Mouse (Mus musculus): ENCODE measurements around the gene Ttll6.
A peak's percentile ranks its signal among the peaks of the same experiment; 100 is the strongest.
"Not testable (repeated sequence)": the region's sequence is repeated elsewhere in the genome, so short reads cannot be mapped to it uniquely, and the experiment has no call there.

Gene Ttll6

DNA sequence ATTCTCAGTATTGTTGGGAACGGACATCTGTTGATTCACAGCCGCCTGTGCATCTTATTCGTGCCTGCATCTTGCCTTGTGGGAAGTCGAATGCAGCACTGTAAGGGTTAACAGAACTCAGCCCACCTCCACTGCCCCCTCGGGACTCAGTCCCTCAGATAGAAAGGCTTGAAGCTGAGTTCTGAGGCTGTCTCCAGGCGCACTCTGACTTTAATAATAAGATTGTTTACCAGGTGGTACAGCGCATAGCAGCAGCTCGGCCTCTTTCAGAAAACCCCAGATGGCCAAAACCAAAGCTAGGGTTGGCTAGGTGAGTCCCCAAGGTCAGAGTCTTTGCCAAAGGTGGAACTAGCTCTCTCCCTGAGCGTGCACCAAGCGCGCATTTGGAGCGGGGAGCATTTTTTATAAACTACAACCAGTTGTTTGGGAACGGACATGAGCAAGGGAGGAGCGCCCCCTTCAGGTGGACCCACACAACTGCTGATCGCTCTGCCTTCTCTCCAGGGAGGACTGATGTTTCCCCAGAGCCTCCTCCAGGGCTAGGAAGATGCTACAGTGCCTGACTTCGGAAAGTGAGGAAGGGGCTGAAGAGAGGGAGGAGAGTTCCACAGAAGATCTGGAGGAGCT is at the start of gene Ttll6:
Gene Ttll6 (plus strand): TSS at position 548 of the 627 bp plus-strand sequence.
- DNase-seq, result peak; percentile 63

- DNase-seq, result no peak
Measured at GRCm38 (mm10) chr11:96087981-96088380, 45.6 kb upstream of the Ttll6 start.

DNA sequence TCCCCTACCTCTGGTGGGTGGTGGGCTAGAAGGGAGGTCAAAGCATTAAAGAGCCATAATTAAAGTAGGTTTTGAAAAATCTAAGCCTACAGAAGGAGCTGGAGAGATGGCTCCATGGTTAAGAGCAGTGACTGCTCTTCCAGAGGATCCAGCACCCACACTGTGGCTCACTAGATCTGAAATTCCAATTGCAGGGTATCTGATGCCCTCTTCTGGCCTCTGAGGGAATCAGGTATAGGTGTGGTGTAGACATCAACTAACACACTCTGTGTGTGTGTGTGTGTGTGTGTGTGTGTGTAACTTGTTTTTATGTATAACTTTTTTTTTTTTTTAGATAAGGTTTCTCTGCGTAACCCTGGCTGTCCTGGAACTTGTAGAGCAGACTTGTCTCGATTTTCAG is 42.5 kb upstream of the Ttll6 start:
- peak; percentile 9 for DNase-seq

DNA sequence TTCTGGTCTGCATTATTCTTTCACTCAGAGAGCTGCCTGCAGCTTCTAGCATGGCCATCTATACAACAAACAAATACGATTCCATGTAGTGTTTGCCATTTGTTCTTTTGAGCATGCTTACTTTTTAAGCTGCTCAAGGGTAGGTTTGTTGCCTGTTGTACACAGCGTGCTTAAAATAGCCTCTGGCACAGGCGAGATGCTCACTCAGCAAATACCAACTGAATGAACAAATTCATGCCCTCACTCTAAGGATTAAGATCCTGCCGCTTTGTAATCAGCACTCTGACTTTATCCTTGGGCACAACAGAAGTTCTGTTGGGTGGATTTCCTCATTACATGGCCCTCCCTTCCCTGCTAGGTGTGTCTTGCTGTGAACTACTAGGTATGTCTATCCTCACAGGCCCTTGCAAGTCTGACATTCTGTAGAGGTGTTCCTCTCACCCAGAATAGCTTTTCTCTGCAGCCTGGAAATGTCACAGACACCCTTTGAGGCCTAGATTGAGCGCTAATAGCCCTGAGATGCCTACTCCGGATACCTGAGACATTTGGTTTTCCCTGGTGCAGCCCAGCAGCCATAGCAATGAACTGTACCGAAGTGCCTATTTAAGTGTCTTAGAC is 40.8 kb upstream of the Ttll6 start:
- no peak for DNase-seq

DNA sequence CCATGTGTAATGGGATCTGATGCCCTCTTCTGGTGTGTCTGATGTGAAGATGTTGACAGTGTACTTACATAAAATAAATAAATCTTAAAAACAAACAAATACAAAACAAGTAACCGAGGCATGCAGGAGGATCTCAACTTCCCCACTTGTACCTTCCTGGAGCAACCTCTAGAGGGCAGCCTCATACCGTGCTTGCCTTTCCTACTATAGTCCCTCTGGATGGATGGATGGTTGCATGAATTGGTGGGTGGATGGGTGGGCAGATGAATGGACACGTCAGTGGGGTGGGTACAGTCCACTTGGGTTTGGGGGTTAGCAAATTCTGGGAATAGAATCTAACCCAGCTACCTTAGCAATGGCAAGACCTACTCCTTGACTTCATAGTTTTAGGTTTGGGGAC is 40.2 kb upstream of the Ttll6 start:
- peak; percentile 53 for DNase-seq

DNA sequence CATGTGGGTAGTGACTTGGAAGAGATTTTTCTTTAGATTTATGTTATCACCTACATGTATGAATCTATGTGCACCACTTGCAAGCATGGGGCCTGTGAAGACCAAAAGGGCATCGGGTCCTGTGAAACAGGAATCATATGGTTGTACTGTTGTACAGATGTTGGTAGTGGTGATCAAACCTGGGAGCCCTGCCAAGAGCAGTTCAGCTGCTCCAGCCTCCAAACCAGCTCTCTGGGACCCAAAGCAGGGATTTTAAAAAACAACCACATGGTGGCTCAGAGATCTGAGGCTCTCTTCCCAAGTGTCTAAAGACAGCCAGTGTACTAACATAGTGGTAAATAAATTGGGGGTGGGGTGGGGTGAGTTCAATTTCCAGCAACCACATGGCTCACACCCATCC is 25.2 kb upstream of the Ttll6 start:
- DNase-seq, result no peak

DNA sequence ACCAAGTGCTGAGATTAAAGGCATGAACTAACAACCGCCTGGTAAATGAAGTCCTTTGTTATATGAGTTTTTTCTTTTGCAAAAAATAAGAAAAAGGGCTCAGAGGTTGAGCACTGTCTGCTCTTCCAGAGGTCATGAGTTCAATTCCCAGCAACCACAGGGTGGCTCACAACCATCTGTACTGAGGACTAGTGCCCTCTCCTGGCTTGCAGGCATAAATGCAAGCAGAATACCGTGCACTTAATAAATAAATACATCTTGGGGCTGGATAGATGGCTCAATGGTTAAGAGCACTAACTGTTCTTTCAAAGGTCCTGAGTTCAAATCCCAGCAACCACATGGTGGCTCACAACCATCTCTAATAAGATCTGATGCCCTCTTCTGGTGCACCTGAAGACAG is 22.6 kb upstream of the Ttll6 start:
- DNase-seq, result not testable (repeated sequence)

- no peak for DNase-seq
Measured at GRCm38 (mm10) chr11:96111751-96112150, 21.8 kb upstream of the Ttll6 start, which contains the start of gene Calcoco2. Calcoco2 (minus strand) TSS chr11:96111964.

- DNase-seq, result no peak
Measured at GRCm38 (mm10) chr11:96114077-96114476, 19.5 kb upstream of the Ttll6 start.

DNA sequence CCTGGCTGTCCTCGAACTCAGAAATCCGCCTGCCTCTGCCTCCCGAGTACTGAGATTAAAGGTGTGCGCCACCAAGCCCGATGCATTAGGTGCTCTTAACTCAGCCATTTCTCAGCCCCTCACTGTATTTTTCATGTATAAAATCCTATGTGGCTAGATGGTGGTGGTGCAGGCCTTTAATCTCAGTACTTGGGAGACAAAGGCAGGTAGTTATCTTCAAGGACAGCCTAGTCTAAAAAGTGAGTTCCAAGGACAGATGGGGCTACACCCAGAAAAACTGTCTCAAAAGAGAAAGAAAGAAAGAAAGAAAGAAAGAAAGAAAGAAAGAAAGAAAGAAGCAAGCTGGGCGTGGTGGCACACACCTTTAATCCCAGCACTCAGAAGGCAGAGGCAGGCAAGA is 18.2 kb upstream of the Ttll6 start:
- no peak for DNase-seq

DNA sequence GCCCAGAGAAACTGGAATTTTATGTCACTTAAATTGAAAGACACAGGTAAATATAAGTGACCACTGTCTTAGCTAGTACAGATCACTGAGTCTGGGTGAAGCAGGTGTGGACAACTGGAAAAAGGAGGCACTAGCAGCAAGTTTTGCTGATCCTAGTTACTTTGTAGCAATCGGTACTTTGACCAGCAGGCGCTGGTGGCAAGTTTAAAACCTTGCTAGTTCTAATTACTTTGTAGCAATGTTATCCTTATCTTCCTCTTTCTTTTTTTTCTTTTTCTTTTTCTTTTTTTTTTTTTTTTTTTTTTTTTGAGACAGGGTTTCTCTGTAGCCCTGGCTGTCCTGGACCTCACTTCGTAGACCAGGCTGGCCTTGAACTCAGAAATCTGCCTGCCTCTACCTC is 17.5 kb upstream of the Ttll6 start:
- no peak for DNase-seq

DNA sequence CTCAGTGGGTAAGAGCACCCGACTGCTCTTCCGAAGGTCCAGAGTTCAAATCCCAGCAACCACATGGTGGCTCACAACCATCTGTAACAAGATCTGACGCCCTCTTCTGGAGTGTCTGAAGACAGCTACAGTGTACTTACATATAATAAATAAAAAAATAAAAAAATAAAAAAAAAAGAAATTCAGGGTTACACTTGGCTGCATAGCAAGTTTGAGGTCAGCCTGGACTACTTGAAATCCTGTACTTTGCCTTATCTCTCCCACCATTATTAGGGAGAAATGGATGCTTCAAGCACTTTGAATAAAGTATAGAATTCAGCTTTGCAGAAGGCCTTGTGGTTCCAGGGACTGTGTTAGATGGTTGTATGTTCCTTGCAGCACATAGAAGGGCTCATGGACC is 16.7 kb upstream of the Ttll6 start:
- DNase-seq, result not testable (repeated sequence)

DNA sequence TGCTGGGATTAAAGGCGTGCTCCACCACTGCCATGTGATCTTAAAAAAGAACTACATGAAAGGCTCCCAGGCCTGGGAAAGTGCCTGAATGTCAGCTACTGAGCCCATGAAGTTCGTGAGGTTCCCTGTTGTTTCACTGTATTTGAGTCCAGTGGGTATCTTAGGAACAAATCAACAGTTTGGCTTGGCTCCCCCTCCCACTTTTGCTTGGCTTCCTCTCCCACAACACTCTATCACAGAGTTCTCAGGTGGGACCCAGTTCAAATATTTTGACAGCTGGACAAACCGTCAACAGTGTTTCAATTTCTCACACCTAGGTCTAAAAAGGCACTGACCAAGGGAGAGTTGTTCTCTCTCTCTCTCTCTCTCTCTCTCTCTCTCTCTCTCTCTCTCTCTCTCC is 14.2 kb upstream of the Ttll6 start:
- no peak for DNase-seq

- DNase-seq, result not testable (repeated sequence)
Measured at GRCm38 (mm10) chr11:96122806-96123205, 10.8 kb upstream of the Ttll6 start.

GRCm38 (mm10) chr11:96124052-96124914 is 9.3 kb upstream of the Ttll6 start:
- DNase-seq, result peak; percentile 17

DNA sequence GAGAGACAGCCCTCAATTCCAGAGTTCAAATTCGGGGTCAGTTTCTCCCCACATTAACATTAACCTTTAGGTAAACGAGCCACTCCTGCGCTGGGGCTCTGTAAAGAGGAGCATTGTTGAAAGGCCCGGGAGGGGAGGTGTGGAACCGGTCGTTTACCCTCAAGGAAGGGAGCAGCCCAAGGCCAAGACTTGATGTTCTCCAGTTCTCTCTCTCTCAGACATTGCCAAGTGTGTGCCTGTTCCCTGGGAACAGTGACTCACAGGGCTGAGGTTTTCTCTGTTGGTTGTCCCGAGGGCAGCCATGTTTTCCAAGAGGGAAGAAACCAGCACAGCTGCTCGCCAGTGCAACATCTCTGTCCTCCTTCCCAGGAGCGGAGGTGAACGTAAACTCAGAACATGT is 3.0 kb upstream of the Ttll6 start:
- no peak for DNase-seq

DNA sequence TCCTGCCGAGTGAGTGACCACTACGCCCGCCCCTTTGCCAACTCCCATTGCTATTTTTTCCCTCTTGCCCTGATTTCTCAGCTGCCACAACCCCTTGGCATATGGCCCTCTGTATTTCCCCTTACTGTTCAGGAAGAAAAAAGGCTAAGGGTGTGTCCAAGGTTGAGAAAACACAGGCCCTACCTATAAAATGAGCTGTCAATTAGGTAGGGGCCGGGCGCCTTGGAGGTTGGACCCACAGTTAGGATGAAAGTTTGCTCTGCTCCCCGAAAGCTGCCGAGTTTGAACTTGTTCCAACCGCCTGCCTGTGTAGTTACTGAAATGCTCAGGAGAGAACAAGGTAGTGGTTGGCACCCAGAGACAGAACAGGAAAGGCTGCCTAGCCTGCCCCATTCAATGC is 2.3 kb downstream of the Ttll6 start:
- DNase-seq, result no peak

- no peak for DNase-seq
Measured at GRCm38 (mm10) chr11:96140726-96141175, 7.2 kb downstream of the Ttll6 start.

DNA sequence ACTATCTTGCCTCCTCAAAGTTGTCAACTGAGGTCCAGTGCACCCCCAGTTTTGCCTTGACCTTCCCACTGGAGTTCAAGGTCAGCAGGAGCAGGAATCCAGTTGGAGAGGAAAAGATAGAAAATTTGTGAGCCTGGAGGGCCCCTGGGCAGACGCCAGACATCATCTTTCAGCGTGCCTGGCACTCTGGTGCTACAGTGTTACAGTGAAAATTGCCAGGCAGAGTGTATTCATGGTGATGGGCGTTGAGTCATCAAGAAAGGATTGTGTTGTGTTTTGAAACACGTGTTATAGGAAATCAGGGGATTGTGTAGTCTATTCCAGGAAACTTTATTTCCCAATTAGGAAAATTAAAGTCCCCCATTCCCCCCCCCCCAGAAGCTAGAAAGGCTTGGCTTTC is 10.2 kb downstream of the Ttll6 start:
- DNase-seq, result no peak

- DNase-seq, result peak; percentile 82
Measured at GRCm38 (mm10) chr11:96145622-96146270, 12.2 kb downstream of the Ttll6 start.

DNA sequence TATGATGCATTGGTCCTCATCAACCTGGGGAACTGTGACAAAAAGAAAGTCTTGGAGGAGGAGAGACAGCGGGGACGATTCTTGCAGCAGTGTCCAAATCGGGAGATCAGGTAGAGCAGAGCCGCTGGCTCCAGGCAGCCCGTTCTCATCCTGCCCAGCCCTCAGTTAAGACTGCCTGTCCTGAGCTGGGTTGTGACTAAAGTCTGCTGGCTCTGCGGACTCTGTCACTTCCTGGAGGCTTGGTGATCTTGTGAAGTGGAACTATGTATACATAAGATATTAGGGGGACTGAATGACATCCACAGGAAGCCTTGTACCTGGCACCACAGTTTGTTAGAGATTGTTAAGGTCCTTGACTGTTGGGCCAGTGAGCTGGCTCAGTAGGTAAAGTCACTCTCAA is 13.9 kb downstream of the Ttll6 start:
- DNase-seq, result no peak

GRCm38 (mm10) chr11:96164769-96165168 is 31.2 kb downstream of the Ttll6 start:
- DNase-seq, result no peak

DNA sequence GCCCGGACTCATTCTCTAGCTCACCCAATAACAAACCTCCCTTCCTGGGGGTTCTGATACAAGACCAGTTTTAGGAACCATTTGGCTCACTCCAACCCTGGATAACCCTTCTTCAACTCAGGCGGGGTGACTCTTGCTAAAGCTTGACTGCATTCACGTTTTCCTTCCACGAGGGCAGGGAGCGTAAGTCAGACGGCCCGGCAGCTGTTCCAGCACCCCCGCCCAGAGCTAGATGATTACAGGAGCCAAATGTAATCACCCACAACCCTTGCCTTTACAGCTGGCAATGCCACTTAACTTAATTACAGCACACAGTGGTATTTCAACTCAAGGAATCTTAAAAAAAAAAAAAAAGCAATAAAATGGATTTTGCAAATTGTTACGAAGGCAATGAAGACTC is 34.5 kb downstream of the Ttll6 start:
- no peak for DNase-seq
